Mouse (Mus musculus) myocyte (in vitro differentiated cells): ENCODE measurements at regions not wholly inside any gene's neighbourhood (a gene's known extent, or its start where the extent isn't known, plus 50 kb on each side); places are given as distances from the start of the nearest gene placed in this dataset.

Experiments used
- CEBPB ChIP-seq: IDR thresholded peaks from 2 replicates; pipeline ENCODE4 v1.6.1; 2011; ENCODE audit warnings: mild to moderate bottlenecking, moderate library complexity; ENCODE audit not compliant: poor library complexity, insufficient read depth, severe bottlenecking
- POLR2A ChIP-seq: IDR thresholded peaks from one replicate; pipeline ENCODE4 v1.6.1; 2011; ENCODE audit warnings: low read depth, mild to moderate bottlenecking, control low read depth, moderate library complexity; ENCODE audit not compliant: insufficient read length
- TCF12 ChIP-seq: IDR thresholded peaks from one replicate; pipeline ENCODE4 v1.6.1; 2011; ENCODE audit warnings: mild to moderate bottlenecking, control low read depth; ENCODE audit not compliant: poor library complexity, insufficient read depth, severe bottlenecking
- USF1 ChIP-seq: IDR thresholded peaks from one replicate; pipeline ENCODE4 v1.6.1; 2011; ENCODE audit warnings: low read depth, mild to moderate bottlenecking, control low read depth, moderate library complexity

DNA sequence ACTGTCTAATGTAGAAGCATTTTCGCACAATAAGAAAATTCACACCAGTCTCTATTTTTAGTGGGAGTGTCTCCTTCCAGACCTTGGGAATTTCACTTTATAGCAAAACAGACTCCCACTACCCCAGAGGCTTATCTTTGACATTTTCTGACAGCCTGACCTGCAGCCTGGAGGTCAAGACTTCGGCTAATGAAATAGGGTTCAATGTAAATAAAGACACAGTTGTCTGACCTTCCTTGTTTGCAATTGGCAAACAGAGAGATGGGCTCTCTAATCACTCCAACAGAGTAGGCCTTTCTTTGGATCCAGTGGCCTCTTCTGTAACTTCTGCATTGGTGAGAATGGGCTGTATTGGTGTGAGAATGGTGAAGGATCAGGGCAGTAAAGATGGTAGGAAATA is 321.7 kb upstream of the Tnp1 start:
- no peak for TF ChIP-seq POLR2A
- no peak for TF ChIP-seq TCF12
- TF ChIP-seq USF1, result no peak
- no peak for TF ChIP-seq CEBPB
